ENCODE assay signal across 24 mouse cellular contexts in the genomic region with DNA sequence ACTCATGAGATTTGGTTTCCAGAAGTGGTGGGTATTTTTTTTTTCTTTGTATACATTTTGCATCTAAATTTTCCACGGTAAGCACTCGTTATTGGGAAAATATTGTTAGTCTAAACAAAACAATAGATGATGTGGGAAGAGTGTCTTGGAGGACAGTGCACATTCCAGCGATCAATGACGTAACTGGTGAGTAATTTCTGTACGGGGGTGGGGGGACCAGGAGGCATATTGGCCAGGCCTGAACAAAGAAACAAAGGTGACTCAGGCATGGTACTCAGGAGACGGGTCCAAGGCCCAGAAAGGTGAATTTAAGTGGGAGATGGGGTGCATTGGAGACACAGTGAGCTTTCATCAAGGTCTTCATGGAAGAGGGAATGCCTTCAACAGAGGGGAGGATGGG. TPM values are rescaled to one million over a fixed set of nuclear protein-coding genes. Genes with fewer than 3 reads are reported as not detected.
DNase-seq lines count a peak whose midpoint lies in the region; ATAC-seq and TF ChIP-seq lines count a peak whose summit lies in the region.
"Had no signal": no experiment of that assay in that cellular context is flagged by ENCODE, and none has a peak within 500 bp of the region (broad histone marks: within the 10 kb centered on the region; RNA-seq: fewer than 3 reads in every experiment).

No protein-coding gene starts in this region.

- ATAC-seq in liver, embryonic 13.5 days (ENCODE audit: low read depth) = no peak
- ATAC-seq in hindbrain, embryonic 13.5 days (ENCODE audit: low FRiP score) = no peak
- ATAC-seq: activated CD4-positive, CD25-positive, alpha-beta regulatory T cell, adult 4 months; forebrain, embryonic 15.5 days; intestine, postnatal 0 days had no signal

- H3K27ac ChIP-seq in liver, embryonic 13.5 days = peak overlapping the region; percentile 47; the same call in 1 of the 2 replicates
- H3K27ac ChIP-seq in embryonic facial prominence, embryonic 10.5 days (replicated peaks) = no peak overlapping the region
- no peak overlapping the region for H3K27ac ChIP-seq in hindbrain, embryonic 13.5 days
- H3K27ac ChIP-seq: embryonic facial prominence, embryonic 13.5 days; forebrain, embryonic 12.5 days; forebrain, embryonic 15.5 days; heart, adult 2 months; heart, embryonic 10.5 days; heart, embryonic 13.5 days; hindbrain, embryonic 15.5 days had no signal

- no peaks in the 10 kb centered on the region for H3K27me3 ChIP-seq in liver, embryonic 13.5 days
- no peaks in the 10 kb centered on the region for H3K27me3 ChIP-seq in myocyte (ENCODE audit: control insufficient read depth, insufficient read depth, insufficient read length)
- no peaks in the 10 kb centered on the region for H3K27me3 ChIP-seq in embryonic facial prominence, embryonic 10.5 days (replicated peaks; ENCODE audit: low read depth, poor library complexity, severe bottlenecking)
- no peaks in the 10 kb centered on the region for H3K27me3 ChIP-seq in hindbrain, embryonic 13.5 days
- H3K27me3 ChIP-seq: embryonic facial prominence, embryonic 13.5 days; forebrain, embryonic 12.5 days; forebrain, embryonic 15.5 days; heart, embryonic 13.5 days; hindbrain, embryonic 15.5 days had no signal

- no peaks in the 10 kb centered on the region for H3K9me3 ChIP-seq in liver, embryonic 13.5 days (replicated peaks)
- H3K9me3 ChIP-seq in embryonic facial prominence, embryonic 10.5 days = no peaks in the 10 kb centered on the region; the same call in 1 of the 2 replicates
- no peaks in the 10 kb centered on the region for H3K9me3 ChIP-seq in hindbrain, embryonic 13.5 days
- H3K9me3 ChIP-seq: forebrain, embryonic 12.5 days; forebrain, embryonic 15.5 days; heart, embryonic 10.5 days; hindbrain, embryonic 15.5 days had no signal

- TF ChIP-seq POLR2A in myocyte (IDR thresholded peaks at IDR 0.05; ENCODE audit: insufficient read length, low read depth) = no peak

- 66% methylated on average over 6 of the region's 6 CpGs for WGBS in liver, embryonic 13.5 days (ENCODE audit: insufficient replicate concordance)
- WGBS in embryonic facial prominence, embryonic 10.5 days = 80% methylated on average over 6 of the region's 6 CpGs
- WGBS in hindbrain, embryonic 13.5 days = 74% methylated on average over 6 of the region's 6 CpGs

- no peaks in the 10 kb centered on the region for H3K36me3 ChIP-seq in liver, embryonic 13.5 days
- H3K36me3 ChIP-seq in myocyte (ENCODE audit: control insufficient read depth, insufficient read depth) = no peaks in the 10 kb centered on the region
- no peaks in the 10 kb centered on the region for H3K36me3 ChIP-seq in embryonic facial prominence, embryonic 10.5 days (replicated peaks)
- H3K36me3 ChIP-seq in hindbrain, embryonic 13.5 days = no peaks in the 10 kb centered on the region
- H3K36me3 ChIP-seq: embryonic facial prominence, embryonic 13.5 days; forebrain, embryonic 12.5 days; forebrain, embryonic 15.5 days; heart, embryonic 10.5 days; heart, embryonic 13.5 days; hindbrain, embryonic 15.5 days had no signal

- peaks cover 31% of the 10 kb centered on the region for H3K4me1 ChIP-seq in liver, embryonic 13.5 days (replicated peaks)
- no peaks in the 10 kb centered on the region for H3K4me1 ChIP-seq in embryonic facial prominence, embryonic 10.5 days
- no peaks in the 10 kb centered on the region for H3K4me1 ChIP-seq in hindbrain, embryonic 13.5 days (replicated peaks)
- H3K4me1 ChIP-seq: embryonic facial prominence, embryonic 13.5 days; forebrain, embryonic 12.5 days; forebrain, embryonic 15.5 days; heart, embryonic 10.5 days; heart, embryonic 13.5 days; hindbrain, embryonic 15.5 days had no signal

- no peak overlapping the region for H3K4me3 ChIP-seq in liver, embryonic 13.5 days (replicated peaks)
- H3K4me3 ChIP-seq in myocyte = no peak overlapping the region
- no peak overlapping the region for H3K4me3 ChIP-seq in embryonic facial prominence, embryonic 10.5 days
- H3K4me3 ChIP-seq in hindbrain, embryonic 13.5 days = no peak overlapping the region
- H3K4me3 ChIP-seq: embryonic facial prominence, embryonic 13.5 days; erythroblast, embryonic 14.5 days; forebrain, embryonic 12.5 days; forebrain, embryonic 15.5 days; heart, adult 2 months; heart, embryonic 10.5 days; heart, embryonic 13.5 days; hindbrain, embryonic 15.5 days had no signal

- no peak overlapping the region for H3K4me2 ChIP-seq in liver, embryonic 13.5 days
- H3K4me2 ChIP-seq in myocyte (ENCODE audit: low read depth) = peak overlapping the region; percentile 13
- no peak overlapping the region for H3K4me2 ChIP-seq in hindbrain, embryonic 13.5 days
- H3K4me2 ChIP-seq: embryonic facial prominence, embryonic 13.5 days; forebrain, embryonic 12.5 days; forebrain, embryonic 15.5 days; heart, embryonic 13.5 days; hindbrain, embryonic 15.5 days had no signal

- no peak for DNase-seq in liver, embryonic 13.5 days
- DNase-seq in liver = no peak
- DNase-seq in Muller cell, postnatal 12 days (ENCODE audit: inconsistent ontology term) = peak; percentile 88
- no peak for DNase-seq in embryonic facial prominence, embryonic 10.5 days (ENCODE audit: low spot score)
- DNase-seq: adrenal gland, adult 8-10 months; adrenal gland, postnatal 25 days; cerebellum, adult 18-20 months; cerebellum, adult 9-10 months; cerebellum, postnatal 14 days; gastrocnemius, postnatal 25 days; heart, adult 2 months; heart, postnatal 14 days; heart, postnatal 4 days had no signal

- H3K79me2 ChIP-seq in myocyte (ENCODE audit: control insufficient read depth, insufficient read depth) = no peaks in the 10 kb centered on the region

- no peak overlapping the region for H3ac ChIP-seq in myocyte (ENCODE audit: control insufficient read depth, insufficient read length)

- H3K9ac ChIP-seq in liver, embryonic 13.5 days = 0 out of 2 replicates have a peak overlapping the region, but pooled peaks have one; percentile 17
- no peak overlapping the region for H3K9ac ChIP-seq in hindbrain, embryonic 13.5 days
- H3K9ac ChIP-seq: embryonic facial prominence, embryonic 13.5 days; forebrain, embryonic 12.5 days; forebrain, embryonic 15.5 days; heart, embryonic 13.5 days; hindbrain, embryonic 15.5 days had no signal

TF ChIP-seq in myocyte, 11 proteins besides CTCF, POLR2A, EP300 and RAD21:
- 0 out of 2 replicates have a peak, but pooled peaks have one; percentile 49 for TF ChIP-seq CEBPB (IDR thresholded peaks at IDR 0.05; ENCODE audit: insufficient read depth, poor library complexity, severe bottlenecking)
- TF ChIP-seq SRF (IDR thresholded peaks at IDR 0.05; ENCODE audit: control insufficient read depth, insufficient read length, low read depth) = no peak

RNA-seq across cellular contexts. Expression of gene Ier3, which starts 25.8 kb away (rescaled TPM):
- 21.6 and 23.2 TPM in 2 replicates for polyA plus RNA-seq in liver, embryonic 13.5 days (2015; fragmentation: Nextera tagmentation; extraction: Ambion mirVana)
- polyA plus RNA-seq in myocyte (2012; fragmentation: generic; extraction: Trizol) = 45.1 TPM
- 3.7 and 4.4 TPM in 2 replicates for polyA plus RNA-seq in embryonic facial prominence, embryonic 10.5 days (2016; fragmentation: Nextera tagmentation; extraction: Ambion mirVana)
- polyA plus RNA-seq in hindbrain, embryonic 13.5 days (2015; fragmentation: Nextera tagmentation; extraction: Ambion mirVana) = 8.2 and 9.2 TPM in 2 replicates

RNA-seq across cellular contexts. Expression of gene Flot1, which starts 27.4 kb away (rescaled TPM):
- 38.2 and 38.5 TPM in 2 replicates for polyA plus RNA-seq in liver, embryonic 13.5 days (2015; fragmentation: Nextera tagmentation; extraction: Ambion mirVana)
- 107 TPM for polyA plus RNA-seq in myocyte (2012; fragmentation: generic; extraction: Trizol)
- polyA plus RNA-seq in embryonic facial prominence, embryonic 10.5 days (2016; fragmentation: Nextera tagmentation; extraction: Ambion mirVana) = 45.9 and 49.2 TPM in 2 replicates
- polyA plus RNA-seq in hindbrain, embryonic 13.5 days (2015; fragmentation: Nextera tagmentation; extraction: Ambion mirVana) = 75.2 and 78.8 TPM in 2 replicates

RNA-seq across cellular contexts. Expression of gene Tubb5, which starts 42.5 kb away (rescaled TPM):
- polyA plus RNA-seq in liver, embryonic 13.5 days (2015; fragmentation: Nextera tagmentation; extraction: Ambion mirVana) = 520 and 547 TPM in 2 replicates
- polyA plus RNA-seq in myocyte (2012; fragmentation: generic; extraction: Trizol) = 692 TPM
- polyA plus RNA-seq in embryonic facial prominence, embryonic 10.5 days (2016; fragmentation: Nextera tagmentation; extraction: Ambion mirVana) = 1,654 and 1,662 TPM in 2 replicates
- polyA plus RNA-seq in hindbrain, embryonic 13.5 days (2015; fragmentation: Nextera tagmentation; extraction: Ambion mirVana) = 1,714 and 1,822 TPM in 2 replicates

RNA-seq across cellular contexts. Expression of gene Mdc1, which starts 45.7 kb away (rescaled TPM):
- 8.0 and 8.8 TPM in 2 replicates for polyA plus RNA-seq in liver, embryonic 13.5 days (2015; fragmentation: Nextera tagmentation; extraction: Ambion mirVana)
- 7.0 TPM for polyA plus RNA-seq in myocyte (2012; fragmentation: generic; extraction: Trizol)
- polyA plus RNA-seq in embryonic facial prominence, embryonic 10.5 days (2016; fragmentation: Nextera tagmentation; extraction: Ambion mirVana) = 18.4 and 21.2 TPM in 2 replicates
- 11.0 and 11.3 TPM in 2 replicates for polyA plus RNA-seq in hindbrain, embryonic 13.5 days (2015; fragmentation: Nextera tagmentation; extraction: Ambion mirVana)
